Mouse (Mus musculus) small intestine, adult 2 months (tissue): ENCODE measurements around the gene Desi1.

Source experiments
- CTCF ChIP-seq: fragments of 200-500 bp; IDR thresholded peaks from 2 replicates; pipeline ENCODE4 v1.5.1; 2012; ENCODE audit warnings: low read depth, mild to moderate bottlenecking, control low read depth, inconsistent platforms, low read length, moderate library complexity, mixed read lengths; ENCODE audit not compliant: insufficient replicate concordance, insufficient read length; ENCODE audit errors: extremely low read depth
- POLR2A ChIP-seq: fragments of 200-500 bp; IDR thresholded peaks from 2 replicates; pipeline ENCODE4 v1.6.1; 2012; ENCODE audit warnings: low read depth, mild to moderate bottlenecking, control low read depth, inconsistent platforms, low read length, moderate library complexity

- no peak for TF ChIP-seq POLR2A
- TF ChIP-seq CTCF, result no peak
Measured at GRCm38 (mm10) chr15:81993992-81994391, 39.7 kb downstream of the Desi1 start.
